Mouse (Mus musculus): ENCODE results near the gene Gria4. TPM values are rescaled to one million over a fixed set of nuclear protein-coding genes. Genes with fewer than 3 reads are reported as not detected.
"Not testable (repeated sequence)": the region's sequence is repeated elsewhere in the genome, so short reads cannot be mapped to it uniquely, and the experiment has no call there.

Gene Gria4
- polyA plus RNA-seq, 1 experiment, result 0.19 TPM

DNA sequence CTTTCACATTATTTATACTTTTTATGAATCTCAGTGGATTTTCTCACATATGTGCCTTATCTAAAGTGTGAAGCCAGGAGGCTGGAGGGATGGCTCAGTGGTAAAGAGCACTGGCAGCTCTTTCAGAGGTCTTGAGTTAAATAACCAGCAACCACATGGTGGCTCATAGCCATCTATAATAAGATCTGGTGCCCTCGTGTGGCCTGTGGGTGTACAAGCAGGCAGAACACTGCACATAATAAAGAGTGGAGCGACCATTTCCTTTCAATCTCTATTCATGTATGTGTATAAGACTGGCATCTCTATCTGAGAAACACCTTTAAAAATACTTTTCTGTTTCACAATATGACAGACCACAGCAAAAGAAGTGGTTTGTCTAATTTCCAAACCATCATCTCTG is 353.1 kb downstream of the Gria4 start:
- no peaks in the 10 kb centered on the region for H3K36me3 ChIP-seq (ENCODE audit: control insufficient read depth, insufficient read depth, low read length)
- WGBS, result 19% methylated on average over 2 of the region's 2 CpGs
- no peak overlapping the region for H3K27ac ChIP-seq (ENCODE audit: insufficient read depth, low read depth, low read length)
- no peak for TF ChIP-seq POLR2A (IDR thresholded peaks at IDR 0.05; ENCODE audit: low read depth, low read length)
- peak; percentile 44; the same call in 1 of the 2 replicates for TF ChIP-seq CTCF (IDR thresholded peaks at IDR 0.05; ENCODE audit: extremely low read depth, insufficient read length, insufficient replicate concordance, low read depth, low read length)
- no peak overlapping the region for H3K4me3 ChIP-seq (ENCODE audit: low read depth, low read length)
- H3K27me3 ChIP-seq (ENCODE audit: control insufficient read depth, insufficient read depth, low read length), result no peaks in the 10 kb centered on the region
- no peaks in the 10 kb centered on the region for H3K4me1 ChIP-seq (ENCODE audit: control insufficient read depth, insufficient read depth, insufficient read length, low read length)

DNA sequence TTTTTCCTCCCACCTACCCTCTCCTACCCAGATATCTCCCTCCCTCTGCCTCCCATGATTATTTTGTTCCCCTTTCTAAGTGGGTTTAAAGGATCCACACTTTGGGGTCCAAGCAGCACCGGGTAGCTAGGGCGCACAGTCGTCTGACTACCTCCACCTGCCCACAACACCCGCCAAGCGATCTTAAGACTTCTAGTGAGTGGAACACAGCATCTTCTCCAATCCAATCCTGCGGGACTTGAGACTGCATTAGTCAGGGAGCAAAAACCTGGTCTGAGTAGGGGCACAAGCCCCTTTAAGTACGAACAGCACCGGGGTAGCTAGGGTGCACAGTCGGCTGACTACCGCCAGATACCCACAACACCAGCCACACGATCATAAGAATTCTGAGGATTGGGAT is 395.2 kb downstream of the Gria4 start:
- not testable (repeated sequence) for H3K36me3 ChIP-seq (ENCODE audit: control insufficient read depth, insufficient read depth, low read length); H3K27me3 ChIP-seq (ENCODE audit: control insufficient read depth, insufficient read depth, low read length); H3K4me1 ChIP-seq (ENCODE audit: control insufficient read depth, insufficient read depth, insufficient read length, low read length); H3K27ac ChIP-seq (ENCODE audit: insufficient read depth, low read depth, low read length); H3K4me3 ChIP-seq (ENCODE audit: low read depth, low read length)
- WGBS, result 95% methylated on average over 11 of the region's 11 CpGs

DNA sequence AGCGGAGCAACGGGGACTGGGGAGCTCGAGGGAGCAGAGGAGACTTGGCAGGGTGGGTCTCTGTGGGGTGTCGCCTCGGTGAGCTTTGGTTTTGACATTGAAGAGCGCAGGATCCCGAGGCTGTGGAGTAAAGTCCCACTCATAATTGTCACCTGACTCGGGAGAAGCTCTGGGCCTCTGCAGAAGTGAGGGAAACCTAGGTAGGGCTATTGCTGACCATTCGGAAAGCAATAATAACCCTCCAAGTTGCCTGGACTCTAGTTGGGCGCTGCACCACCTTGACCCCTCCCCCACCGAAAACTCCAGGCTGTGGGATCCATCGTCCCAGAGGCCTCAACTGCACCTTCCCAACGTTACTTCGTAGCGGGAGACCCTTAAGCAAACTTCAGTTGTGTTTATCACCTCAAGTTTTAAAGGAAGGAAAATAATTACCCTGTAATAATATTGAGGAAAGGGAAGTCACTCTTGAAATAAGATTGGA is 419.4 kb downstream of the Gria4 start:
- Histone ChIP-seq H3K36me3 (ENCODE audit: control insufficient read depth, insufficient read depth, low read length) (peaks cover 2% of the 10 kb centered on the region; the same call in 1 of the 2 replicates), H3K27me3 (ENCODE audit: control insufficient read depth, insufficient read depth, low read length) (no peaks in the 10 kb centered on the region), H3K4me1 (ENCODE audit: control insufficient read depth, insufficient read depth, insufficient read length, low read length) (no peaks in the 10 kb centered on the region), H3K4me3 (ENCODE audit: low read depth, low read length) (peak overlapping the region; percentile 80), H3K27ac (ENCODE audit: insufficient read depth, low read depth, low read length) (peak overlapping the region; percentile 18; the same call in 1 of the 2 replicates)
- TF ChIP-seq CTCF (IDR thresholded peaks at IDR 0.05; ENCODE audit: extremely low read depth, insufficient read length, insufficient replicate concordance, low read depth, low read length) (no peak), POLR2A (IDR thresholded peaks at IDR 0.05; ENCODE audit: low read depth, low read length) (peak; percentile 17; the same call in 1 of the 2 replicates)
- WGBS, result under 1% methylated on average over 15 of the region's 15 CpGs

DNA sequence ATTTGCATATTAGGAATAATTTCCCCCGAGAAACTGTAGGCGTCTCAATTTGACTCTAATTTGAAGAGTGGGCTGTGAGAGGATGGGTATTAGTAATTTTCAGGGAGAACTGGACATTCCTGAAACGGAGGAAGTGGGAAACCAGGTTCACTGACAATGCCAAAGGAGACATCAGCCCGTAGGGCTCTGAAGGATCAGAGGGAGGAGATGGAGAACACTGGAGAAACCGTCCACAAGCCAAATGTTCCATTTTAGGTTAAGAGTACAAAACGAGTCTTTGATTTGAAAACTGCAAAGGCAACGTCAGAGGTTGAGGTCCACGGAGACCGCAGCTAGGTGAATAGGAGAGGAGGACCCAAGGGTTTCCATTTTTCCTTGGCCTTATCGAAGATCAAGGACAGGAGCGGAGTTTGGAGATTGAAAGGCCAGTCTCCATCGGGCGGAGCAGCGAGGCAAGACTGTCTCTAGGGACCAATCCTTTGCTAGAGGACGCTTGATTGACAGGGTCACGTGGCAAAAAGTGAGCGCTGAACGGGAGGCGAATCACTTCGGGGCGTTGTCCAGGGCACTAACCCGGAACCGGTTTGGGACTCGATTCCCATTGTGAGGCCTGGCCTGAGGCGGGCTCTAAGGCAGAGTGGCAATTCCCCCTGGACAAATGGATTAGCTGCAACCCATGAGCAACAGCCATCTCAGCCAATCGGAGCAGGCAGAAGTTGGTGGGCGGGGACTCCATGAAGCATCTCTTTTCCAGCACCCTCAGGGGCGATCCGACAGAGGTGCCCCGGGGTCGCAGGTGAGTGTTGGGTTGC is 420.0 kb downstream of the Gria4 start, which contains the start of gene Msantd4:
Msantd4 (plus strand) TSS at position 735 of the 812 bp plus-strand sequence.
- Histone ChIP-seq H3K4me1 (ENCODE audit: control insufficient read depth, insufficient read depth, insufficient read length, low read length) (no peaks in the 10 kb centered on the region), H3K4me3 (ENCODE audit: low read depth, low read length) (peak within 1 kb of the TSS; percentile 80), H3K27ac (ENCODE audit: insufficient read depth, low read depth, low read length) (peak within 1 kb of the TSS; percentile 66), H3K27me3 (ENCODE audit: control insufficient read depth, insufficient read depth, low read length) (no peaks in the 10 kb centered on the region), H3K36me3 (ENCODE audit: control insufficient read depth, insufficient read depth, low read length) (no peaks in the 10 kb centered on the region)
- TF ChIP-seq POLR2A (IDR thresholded peaks at IDR 0.05; ENCODE audit: low read depth, low read length), result peak; percentile 44; the same call in 1 of the 2 replicates
- peak; percentile 18; the same call in 1 of the 2 replicates for TF ChIP-seq CTCF (IDR thresholded peaks at IDR 0.05; ENCODE audit: extremely low read depth, insufficient read length, insufficient replicate concordance, low read depth, low read length)
- 2% methylated on average over 31 of the region's 31 CpGs for WGBS

All from small intestine, adult 2 months (tissue).